Mouse (Mus musculus): ENCODE measurements around the gene Hapln4.

DNA sequence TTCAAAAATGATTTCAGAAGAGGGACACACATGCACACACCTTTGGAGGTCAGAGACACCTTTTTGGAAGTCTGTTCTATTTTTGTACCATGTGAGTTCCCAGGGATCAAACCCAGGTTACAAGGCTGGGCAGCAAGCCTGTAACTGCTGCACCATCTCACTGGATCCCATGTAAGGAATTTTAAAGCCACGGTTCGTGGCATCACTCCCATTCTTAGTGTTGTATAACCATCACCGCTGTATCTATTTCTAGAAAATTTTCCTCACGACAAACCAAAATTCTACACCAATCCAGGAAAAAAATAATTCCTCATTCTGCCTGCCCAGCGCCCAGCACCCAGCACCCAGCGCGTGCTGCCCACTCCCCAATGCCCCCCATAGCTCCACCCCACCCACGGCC lies 16.0 kb downstream of the Hapln4 start:
- TF ChIP-seq CTCF (IDR thresholded peaks at IDR 0.05; ENCODE audit: control insufficient read depth, insufficient read depth, low read length), result no peak
- TF ChIP-seq POLR2A (IDR thresholded peaks at IDR 0.05; ENCODE audit: borderline replicate concordance, control insufficient read depth, low read depth, low read length), result no peak

All from bone marrow, adult 2 months (tissue).